Mouse (Mus musculus) right cerebral cortex, postnatal 25 days (tissue): ENCODE measurements around the gene Lcat.
"Not testable (repeated sequence)": the region's sequence is repeated elsewhere in the genome, so short reads cannot be mapped to it uniquely, and the experiment has no call there.

ENCODE experiments used
- DNase-seq: peaks from one replicate; pipeline ENCODE4 v3.0.0; 2022

The Lcat gene

DNA sequence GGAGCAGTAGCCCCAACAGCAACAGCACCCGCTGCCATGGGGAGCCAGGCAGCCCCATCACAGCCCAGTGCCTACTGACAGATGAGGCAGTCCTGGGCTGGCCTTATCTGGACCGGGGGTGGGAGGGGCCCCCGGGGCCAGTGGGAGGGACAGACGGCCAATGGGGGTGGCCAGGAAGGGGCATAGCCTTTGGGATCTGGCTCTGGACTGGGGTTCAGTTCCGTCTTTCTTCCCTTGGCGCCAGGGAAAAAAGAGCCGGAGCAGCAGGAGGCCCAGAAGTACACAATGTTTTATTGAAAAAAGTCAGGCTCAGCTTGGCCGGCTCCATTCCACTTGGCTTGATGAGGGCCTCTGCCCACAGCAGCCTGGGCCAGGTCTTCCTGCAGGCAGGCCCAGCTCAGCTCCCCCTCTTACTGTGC lies at the start of gene Lcat:
Gene Lcat, minus strand, starts transcription at position 62 of the 419 bp plus-strand sequence.
- DNase-seq = no peak

DNA sequence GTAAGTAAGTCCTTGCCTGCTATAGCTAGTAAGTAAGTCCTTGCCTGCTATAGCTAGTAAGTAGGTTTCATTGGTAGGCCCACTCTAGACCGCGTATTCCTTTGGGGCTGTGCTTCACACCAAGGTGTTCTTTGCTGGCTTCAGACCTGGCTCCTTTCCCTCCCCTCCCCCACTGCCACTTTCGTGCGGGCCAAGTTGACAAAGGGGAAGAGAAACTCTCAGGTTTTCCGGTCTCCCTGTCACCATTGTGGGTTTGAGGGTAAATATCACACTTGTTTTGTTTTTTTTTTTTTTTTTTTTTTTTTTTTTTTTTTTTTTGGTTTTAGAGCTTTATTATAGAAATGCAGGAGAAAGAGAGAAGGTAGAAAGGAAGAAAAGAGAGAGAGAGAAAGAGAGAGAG lies 49.3 kb upstream of the Lcat start:
- DNase-seq = no peak

DNA sequence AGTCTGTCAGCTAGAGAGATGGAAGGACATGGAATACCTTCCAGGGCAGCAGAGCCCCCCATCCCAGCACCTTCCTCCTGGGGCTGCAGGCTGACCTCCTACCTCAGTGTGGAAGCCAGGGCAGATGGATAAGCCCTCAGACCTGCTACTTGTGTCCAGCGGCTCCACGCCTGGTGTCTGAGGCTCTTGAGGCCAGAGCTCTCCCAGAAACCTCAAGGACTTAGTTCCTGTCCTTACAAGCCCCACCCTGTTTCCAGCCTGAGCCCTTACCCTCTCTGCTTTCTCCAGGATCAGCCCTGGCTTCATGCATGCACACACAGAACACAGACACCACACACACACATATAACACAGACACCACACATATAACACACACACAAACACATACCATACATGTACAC lies 48.4 kb upstream of the Lcat start:
- DNase-seq = no peak

DNA sequence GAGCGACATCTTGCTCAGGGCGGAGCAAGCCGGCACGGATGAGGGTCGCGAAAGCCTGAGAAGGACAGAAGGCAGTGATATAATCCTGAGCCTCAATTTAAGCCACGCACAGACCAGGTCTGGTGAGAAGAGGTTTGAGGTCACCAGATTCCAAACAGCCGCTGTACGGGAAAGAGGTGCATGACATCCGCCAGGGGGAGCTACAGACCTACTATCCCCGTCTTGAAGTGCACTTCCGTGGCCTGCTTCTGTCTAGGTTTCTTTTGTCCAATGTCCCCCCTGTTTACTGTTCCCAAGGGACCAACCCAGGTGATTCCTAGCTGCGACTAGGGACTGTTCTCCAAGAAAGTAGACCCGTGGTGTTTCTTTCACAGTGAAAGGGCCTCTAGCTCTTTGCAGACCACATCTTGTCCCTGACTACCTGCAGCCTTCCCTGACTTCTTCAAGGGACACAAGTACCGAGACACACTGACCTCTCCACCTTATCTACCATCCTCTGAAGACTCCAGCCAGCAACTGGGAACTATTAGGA lies 47.7 kb upstream of the Lcat start, which contains the start of gene Dus2:
Gene Dus2, plus strand, starts transcription at position 482 of the 532 bp plus-strand sequence.
- DNase-seq = peak; percentile 45

DNA sequence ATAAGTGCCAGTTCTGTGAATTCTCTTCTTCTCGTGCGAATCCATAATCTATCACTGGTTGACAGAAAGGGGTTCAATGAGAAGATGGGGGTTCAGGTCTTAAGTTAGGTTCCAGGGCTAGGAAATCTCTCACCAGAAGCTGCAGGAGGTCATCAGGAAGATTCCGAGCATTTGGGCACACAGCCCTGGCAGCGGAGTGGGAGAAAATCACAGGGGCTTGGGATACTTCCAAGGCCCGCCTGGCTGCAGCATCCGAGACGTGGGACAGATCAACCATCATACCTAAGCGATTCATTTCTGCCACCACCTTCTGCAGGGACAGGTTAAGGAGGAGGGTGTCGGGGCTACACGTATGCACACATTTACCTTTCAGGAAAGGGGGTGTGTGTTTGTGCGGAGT lies 45.4 kb upstream of the Lcat start:
- no peak for DNase-seq

DNA sequence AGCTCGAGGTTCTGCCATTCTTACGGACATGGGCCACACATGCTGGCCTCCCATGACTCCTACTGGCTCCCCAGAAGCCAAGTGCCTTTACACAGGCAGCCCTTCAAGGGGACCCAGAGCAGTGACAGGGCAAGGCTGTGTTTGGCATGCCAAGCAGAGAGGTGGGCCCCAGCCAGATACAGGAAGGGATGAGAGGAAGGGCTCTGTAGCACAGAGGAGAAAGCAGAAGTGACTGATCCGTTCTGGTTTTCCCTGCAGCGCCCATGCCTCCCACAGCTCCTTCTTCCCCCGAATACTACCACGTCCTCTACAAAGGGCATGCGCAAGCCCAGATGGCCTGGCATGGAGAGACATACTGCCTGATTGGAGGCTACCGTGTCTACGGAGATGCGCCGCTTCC lies 40.2 kb upstream of the Lcat start:
- not testable (repeated sequence) for DNase-seq

DNA sequence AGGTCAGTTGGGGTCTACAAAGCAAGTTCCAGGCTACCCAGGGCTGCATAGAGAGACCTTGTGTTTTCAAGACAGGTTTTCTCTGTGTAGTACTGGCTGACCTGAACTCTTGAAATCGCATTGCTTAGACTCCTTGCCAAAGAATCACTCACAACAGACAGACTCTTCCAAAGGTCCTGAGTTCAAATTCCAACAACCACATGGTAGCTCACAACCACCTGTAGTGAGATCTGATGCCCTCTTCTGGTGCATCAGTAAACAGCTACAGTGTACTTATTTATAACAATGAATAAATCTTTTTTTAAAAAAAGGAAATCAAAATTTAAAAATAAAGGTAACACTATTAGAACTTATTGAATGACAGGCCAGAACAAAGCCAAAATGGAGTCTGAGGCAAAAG lies 38.0 kb upstream of the Lcat start:
- DNase-seq = no peak

DNA sequence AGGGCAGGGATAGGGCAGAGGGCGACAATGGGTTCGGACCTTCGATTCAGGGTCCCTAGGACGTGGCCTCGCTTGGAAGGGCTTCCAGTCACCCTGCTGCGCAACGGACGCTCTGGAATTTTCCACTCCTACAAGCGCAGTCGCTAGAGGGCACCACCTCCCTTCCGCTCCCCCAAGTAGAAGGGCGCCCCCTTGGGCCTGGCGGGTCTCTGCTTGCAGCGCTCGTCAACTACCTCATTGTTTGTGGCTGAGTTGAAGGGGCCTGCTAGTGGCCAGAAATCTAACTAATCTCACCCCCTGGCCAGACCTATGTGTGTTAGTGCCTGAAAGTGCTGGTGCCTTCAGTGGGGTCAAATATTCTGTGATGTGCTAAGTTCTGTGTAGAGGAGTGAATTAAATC lies 36.1 kb upstream of the Lcat start, which contains the start of gene Dpep3:
Gene Dpep3, minus strand, starts transcription at position 105 of the 400 bp plus-strand sequence.
- no peak for DNase-seq

DNA sequence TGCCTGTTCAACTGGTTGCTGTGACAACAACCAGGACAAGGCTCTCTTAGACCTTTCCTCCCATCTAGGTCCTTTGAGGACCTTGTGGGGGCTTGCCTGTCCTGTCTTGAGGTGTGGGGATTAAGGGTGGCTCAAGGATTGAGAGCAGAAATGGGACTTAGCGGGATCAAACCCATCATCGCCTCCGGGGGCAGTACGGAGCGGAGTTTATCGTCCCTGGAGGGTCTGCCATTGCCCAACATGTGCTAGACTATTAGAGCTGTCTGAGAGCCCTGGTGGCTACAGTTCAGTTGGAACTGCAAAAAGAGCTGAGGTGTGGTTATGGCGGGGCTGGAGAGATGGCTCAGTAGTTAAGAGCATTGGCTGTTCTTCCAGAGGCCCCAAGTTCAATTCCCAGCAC lies 32.2 kb upstream of the Lcat start:
- no peak for DNase-seq

DNA sequence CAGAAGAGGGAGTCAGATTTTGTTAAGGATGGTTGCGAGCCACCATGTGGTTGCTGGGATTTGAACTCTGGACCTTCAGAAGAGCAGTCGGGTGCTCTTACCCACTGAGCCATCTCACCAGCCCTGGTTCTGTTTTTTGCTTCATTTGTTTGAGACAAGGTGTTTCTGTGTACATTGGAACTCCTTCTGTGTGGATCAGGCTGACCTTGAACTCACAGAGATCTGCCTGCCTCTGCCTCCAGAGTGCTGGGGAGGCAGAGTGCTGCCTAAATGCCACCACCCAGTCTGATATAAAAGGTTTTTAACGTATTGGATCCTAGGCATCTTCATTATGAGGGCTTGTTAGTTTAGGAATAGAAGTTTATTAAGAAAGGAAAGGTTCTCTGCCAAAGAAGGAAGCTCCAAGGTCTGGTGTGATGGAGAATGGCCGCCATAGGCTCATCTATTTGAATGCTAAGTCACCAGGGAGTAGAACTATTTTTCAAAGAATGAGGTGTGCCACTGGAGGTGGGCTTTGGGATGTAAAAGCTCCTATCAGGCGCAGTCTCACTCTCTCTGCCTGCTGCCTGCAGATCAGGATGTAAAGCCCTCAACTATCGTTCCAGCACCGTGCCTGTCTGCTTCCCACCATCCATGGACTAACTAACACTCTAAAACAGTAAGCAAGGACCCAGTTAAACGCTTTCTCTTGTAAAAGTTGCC lies 28.0 kb upstream of the Lcat start:
- no peak for DNase-seq

DNA sequence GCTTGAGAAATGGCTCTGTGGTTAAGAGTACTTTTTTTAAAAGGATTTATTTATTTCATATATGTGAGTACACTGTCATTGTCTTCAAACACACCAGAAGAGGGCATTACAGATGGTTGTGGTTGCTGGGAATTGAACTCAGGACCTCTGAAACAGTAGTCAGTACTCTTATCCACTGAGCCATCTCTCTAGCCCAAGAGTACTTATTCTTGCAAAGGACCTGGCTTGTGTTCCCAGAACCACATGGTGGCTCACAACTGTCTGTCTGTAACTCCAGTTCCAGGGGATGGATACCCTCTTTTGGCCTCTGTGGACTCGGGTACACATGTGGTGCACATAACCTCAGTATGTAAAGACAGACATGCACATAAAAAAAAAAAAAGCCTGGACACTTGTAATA lies 26.2 kb upstream of the Lcat start:
- no peak for DNase-seq

DNA sequence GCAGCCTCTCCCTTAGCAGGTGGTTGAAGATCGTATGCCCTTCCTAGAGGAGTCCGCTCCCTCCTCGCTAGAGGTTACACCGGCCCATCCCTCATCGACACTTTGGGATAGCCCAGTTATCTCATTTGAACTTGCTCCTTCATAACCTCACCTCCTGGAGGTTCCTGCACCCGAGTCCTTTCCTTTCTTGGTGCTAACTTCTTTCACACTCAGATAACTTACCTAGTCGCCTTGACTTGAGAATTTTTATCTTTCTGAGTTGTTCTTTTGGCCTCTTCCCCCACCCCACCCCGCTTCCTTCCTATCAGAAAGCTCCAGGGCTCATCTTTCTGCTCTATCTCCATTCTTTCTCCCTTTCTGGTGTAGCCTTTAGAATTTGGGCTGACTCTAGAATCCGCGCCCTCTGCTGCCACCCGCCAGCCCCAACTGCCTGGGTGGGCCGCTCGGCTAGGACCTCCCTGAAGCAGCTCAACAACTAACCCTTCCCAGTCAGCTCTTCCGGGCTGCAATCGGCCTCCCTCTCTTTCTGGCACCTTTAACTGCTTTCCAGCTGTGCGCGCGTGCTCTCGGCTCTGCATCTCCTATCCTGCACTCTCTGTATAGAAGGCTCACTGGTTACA lies 23.6 kb upstream of the Lcat start:
- DNase-seq = no peak

DNA sequence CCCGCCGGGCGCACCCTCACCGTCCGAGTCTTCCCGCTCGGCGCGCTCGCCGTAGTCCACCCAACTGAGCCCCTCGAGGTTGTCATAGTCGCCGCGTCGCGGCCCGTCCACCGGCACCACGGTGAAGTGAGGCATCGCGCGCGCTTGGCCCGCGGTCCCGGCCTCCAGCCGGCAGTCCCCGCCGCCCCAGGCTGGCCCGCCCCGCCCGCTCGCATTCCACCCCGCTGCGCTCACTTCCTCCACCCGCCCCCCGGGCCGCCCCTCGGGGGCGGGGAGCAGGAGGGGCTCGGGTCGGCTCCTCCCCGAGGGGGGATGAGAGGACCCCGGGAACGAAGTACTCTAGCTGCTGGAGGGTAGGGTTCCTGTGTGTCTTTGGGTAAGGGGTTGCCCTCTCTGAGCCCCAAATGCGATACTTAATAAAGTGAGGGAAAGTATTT lies 22.7 kb upstream of the Lcat start, which contains the start of gene Slc12a4:
Gene Slc12a4, minus strand, starts transcription at position 193 of the 437 bp plus-strand sequence.
- peak; percentile 40 for DNase-seq

DNA sequence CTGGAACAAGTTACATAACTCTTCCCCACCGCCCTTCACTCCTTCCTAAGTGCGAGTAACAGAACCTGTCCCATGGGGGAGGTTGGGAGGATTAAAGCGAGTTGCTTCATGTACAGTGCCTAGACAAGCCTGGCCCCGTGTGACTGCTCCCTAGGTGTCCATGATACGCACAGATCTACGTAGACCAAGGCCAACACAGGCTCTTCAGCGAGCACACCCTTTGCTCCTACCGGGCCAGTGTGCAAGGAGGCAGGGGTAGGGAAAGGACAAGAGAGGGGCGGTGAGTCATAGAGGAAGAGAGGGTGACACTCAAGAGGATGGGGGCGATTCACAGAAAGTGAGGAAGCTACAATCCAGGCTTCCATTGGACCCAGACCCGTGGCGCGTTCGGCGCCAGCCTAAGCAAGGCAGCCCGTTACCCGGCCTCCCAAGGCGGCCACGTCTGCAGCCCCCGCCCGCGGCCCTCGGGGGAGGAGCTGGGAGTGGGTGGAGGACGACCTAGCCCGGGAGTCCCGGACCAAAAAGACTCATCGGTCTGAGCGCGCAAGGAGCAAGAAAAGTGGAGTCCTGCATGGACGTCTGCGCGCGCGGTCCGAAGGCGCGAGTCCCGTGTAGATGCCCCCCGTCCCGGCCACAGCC lies 22.2 kb upstream of the Lcat start:
- no peak for DNase-seq

DNA sequence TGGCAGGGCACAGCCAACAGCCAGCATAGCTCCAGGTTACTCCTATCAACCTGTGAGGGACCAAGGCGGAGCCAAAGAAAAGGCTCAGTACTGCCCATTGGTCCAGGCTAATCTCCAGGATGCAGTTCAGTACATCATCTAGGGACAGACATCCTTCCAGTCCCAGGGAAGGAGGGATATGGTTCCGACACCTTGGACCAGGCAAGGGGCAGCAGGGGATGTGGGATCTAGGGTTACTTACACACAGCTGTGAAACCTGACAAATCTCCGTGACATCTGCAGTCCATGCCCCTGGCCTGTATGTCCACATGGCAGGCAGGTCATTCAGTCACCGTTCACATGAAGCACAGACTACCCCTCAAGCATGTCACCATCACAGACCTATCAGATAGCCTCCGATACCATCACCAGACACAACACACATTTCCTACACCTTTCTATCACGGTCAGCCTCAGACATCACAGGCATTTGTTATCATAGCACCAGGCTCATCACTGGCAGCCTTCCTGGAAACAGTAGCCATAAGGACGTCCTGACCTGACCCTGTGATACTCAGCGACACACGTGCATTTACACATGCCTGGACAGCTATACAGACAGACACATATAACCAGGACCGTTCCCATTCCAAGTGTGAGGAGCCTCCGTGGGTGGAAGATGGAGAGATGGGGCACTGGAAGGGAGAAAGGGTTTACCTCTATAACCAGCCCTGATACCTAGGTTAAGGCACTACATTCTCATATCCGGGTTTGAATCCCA lies 21.5 kb upstream of the Lcat start:
- DNase-seq = no peak

DNA sequence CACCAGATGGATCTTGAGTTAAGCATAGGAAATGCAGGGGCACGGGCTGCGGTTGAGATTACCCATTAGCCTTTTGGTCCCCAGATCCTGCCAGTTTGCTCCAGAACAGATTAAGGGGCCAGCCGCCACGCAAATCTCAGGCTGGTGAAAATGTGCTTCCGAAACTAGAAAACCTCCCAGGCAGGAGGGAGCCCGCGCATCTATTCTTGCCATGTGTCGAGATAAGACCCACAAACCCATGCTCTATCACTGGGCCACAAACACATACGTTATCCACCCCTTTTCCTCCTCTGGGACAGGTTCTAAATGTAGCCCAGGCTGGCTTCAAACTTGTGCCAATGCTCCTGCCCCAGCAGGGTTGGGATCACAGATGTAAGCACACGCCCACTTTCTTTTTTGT lies 18.4 kb upstream of the Lcat start:
- no peak for DNase-seq

DNA sequence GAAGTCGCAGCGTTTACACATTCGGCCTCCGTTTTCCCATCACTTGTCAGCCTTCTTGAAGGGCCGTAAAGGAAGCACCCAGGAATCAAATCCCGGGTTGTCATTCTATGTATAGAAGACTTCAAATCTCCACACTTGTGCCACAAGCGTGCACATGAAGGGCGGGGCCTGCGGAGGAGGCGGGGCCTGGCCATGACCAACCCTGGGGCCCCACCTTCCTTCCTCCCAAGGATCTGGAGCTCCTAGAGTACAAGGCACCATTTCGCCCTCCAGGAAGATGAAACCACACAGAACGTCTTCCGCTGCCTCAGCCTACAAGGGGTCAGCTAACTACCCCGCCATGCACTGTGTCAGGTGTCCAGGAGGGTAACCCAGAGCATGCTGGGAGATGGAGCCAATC lies 17.9 kb upstream of the Lcat start:
- DNase-seq = no peak

DNA sequence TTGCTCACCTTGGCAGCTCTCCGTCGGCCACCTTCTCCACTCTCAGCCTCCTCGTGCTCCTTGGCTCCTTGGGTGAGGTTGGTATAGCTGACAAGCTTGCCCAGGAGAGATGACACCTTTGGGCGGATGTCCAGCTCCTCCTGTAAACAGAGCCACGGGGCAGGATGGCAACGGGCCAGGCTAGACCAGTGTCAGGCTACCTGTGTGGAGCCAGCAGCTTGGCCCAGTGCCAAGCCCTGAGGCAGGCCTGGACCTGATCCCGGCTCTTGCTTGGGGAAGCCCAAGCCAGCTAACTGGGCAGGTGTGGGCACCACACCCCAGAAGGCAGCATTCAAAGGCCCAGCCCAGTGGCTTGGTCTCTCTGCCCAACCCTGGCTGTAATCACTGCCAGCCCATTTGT lies 16.2 kb upstream of the Lcat start:
- DNase-seq = no peak

DNA sequence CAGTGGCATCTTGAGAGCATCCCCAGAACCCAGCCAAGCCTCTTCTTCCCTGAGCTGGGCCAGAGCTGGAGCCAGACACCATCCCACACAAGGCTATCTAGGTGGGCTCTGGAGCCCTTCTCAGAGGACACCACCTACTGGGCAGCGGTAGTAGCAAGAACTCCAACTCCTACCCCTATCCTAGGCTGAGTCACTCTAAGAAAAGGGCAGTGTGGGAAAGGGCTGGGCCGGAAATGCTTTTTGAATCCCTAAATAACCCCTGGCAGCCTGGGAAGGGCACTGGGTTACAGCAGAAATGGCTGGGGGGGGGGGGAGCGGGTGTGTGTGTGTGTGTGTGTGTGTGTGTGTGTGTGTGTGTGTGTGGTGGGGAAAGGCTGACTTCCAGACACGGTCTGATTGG lies 14.6 kb upstream of the Lcat start:
- DNase-seq = no peak

DNA sequence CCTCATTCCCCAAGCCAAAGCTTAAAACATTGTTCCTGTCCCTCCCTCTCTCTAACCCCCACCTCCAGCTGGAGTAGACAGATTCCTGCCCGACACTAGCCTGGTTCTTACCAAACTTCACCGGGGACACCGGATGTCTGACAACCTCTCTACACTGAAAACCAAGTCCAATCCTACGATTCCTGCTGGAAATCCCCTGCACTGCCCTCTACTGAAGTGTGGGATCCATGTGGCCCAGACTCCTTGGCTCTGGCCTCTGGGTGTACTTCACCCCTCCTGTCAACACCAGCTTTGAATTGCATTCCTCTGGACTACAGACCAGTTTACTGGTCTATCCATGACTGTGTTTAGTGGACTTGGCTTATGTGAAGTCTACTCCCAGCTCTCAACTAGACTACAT lies 13.4 kb upstream of the Lcat start:
- no peak for DNase-seq

DNA sequence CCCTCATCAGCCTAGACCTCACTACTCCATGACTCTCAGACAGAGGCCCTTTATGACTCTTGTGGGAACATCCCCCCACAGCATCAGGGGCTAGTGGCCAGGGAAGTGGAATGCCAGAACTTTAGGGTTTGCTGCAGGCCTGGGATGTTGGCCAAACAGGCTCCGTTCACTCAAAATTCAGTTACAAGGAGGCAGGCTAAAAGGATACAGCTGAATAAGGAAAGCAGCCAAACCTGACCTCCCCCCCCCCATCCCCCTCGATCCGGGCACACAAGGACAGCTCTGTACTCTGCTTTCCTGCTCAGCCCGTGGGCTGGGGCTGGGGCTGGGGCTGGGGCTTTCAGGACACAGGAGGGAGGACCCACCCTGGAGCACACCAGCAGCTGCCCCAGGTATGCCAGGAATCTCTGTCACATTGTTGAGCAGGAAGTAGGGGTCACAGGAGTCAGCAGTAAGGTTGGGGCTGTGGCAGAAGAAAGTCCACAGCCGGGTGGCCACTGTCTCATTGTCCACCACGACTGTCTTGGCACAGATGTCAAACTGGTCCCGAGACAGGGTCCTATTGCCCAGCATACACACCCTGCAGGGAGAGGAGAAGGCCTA lies 8.0 kb upstream of the Lcat start:
- DNase-seq = no peak

DNA sequence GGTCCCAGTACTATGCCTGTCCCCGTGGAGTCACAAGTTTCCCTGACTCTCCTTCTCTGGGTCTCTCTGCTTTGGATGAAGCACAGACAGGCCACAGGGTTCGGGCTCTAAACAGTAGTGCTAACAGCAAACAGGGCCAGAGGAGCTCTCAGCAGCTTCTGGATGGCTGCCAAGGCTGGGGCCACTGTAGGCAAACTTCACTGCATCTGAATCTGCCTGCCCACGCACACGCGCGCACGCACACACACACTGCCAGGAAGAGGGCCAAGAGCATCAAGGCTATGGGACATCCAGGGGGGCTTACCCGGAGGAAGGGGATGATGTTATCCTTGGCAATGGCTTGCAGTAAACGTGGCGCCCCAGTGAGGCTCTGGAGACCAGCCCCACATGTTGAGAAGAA lies 6.2 kb upstream of the Lcat start:
- no peak for DNase-seq

DNA sequence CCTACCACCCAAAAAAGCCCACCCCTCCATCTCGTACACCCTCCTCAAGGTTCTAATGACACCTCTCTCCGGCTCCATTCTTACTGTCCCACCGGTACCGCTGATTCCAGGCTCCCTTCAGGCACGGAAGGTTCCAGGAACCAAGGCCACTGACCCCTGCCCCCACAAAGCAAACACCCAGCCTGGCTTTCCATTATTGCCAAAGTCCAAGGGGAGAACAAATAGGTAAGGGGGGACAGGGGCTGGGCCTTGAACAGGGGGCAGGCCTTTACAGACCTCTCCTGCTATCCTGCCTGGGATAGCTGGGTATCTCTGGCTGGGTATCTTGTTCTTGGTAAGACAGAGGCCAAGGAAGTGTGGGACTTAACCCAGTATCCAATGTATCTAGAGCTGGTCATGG lies 640 bp downstream of the Lcat start:
- no peak for DNase-seq
